Mouse (Mus musculus): Measurements from ENCODE around the gene Dnm1l.

DNA sequence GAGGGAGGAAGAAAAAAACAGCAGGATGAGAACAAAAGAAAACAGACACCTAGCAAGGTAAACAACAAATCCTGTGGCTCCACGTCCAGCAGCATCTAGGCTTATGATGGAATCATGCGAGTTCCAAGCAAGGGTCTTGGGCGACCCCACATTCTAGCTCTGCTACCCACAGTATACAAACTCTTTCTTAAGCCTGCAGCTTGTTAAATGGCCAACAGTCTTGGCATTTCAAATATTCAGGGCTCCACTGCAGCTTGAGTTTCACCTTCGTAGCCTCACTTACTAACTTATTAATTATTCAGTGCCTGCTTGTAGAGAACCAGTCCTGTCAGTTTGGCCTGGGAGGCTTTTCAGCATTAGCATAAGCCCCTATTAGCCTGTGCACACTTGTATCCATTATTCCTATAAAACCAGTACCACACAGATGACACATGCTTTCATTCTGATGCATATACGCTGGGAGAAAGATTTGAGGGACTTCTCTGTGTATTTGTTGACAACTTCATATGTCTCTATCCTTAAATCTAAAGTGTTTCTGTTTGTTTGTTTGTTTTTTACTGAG, 32.9 kb downstream of the Dnm1l start:
- TF ChIP-seq CTCF (IDR thresholded peaks at IDR 0.05; ENCODE audit: low read depth) (no peak), EP300 (optimal IDR thresholded peaks at IDR 0.05) (no peak)

All from stomach, postnatal 0 days (tissue).